Mouse (Mus musculus) CD8-positive naive resting alpha-beta T cell, adult 2 months (primary cell): ENCODE measurements around the gene Txk.
A peak's percentile ranks its signal among the peaks of the same experiment; 100 is the strongest.

Experiments used
- DNase-seq, 2 experiments: peaks; one replicate each; pipeline ENCODE4 v3.0.0; 2022; ENCODE audit warnings: low read depth in 2 of 2, low spot score in 2 of 2

The Txk gene

DNA sequence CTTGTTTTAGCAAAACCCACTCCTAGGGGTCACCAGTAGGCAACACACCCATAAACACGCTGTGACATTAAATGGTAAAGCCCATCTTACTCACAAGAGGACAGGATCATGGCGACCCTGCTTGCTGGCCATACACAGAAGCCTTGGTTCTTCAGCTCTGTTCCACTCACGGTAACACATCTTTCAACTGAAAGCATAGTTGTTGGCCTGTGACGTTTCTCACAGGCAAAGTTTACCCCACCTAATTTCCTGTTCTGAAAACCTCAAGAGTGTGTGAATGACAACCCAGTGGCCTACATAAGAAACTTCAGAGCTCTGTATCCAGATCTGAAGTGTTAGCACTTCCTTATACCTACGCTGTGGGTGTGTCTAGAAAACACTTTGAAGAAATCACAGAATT is at the start of gene Txk:
Gene Txk (minus strand): TSS at position 193 of the 400 bp plus-strand sequence.
- peak; percentile 72 to 75 for DNase-seq

GRCm38 (mm10) chr5:72798563-72798962 is 46.0 kb upstream of the Txk start:
- DNase-seq: no peak

- DNase-seq: no peak
Measured at GRCm38 (mm10) chr5:72796186-72796613, 43.6 kb upstream of the Txk start.

GRCm38 (mm10) chr5:72793309-72793850 is 40.8 kb upstream of the Txk start:
- no peak for DNase-seq

DNA sequence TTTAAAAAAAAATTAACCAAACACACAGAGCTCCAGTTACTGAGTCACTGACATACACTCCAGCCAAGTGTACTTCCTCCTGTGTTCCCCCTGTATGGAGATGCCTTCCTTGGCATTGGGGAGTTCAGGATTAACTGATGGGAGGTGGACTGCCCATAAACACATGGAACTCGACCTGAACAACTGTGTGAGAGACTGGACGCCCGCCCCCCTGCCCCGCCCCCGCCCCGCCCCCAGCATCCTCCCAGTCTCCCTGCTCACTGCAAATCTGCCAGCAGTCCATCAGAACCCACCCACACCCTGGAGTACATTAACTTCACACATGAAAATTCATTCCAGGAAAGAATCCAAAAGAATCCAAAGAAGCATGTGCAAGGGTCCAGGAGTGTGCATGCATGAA is 39.2 kb upstream of the Txk start:
- DNase-seq: no peak

- no peak for DNase-seq
Measured at GRCm38 (mm10) chr5:72791386-72791785, 38.8 kb upstream of the Txk start.

DNA sequence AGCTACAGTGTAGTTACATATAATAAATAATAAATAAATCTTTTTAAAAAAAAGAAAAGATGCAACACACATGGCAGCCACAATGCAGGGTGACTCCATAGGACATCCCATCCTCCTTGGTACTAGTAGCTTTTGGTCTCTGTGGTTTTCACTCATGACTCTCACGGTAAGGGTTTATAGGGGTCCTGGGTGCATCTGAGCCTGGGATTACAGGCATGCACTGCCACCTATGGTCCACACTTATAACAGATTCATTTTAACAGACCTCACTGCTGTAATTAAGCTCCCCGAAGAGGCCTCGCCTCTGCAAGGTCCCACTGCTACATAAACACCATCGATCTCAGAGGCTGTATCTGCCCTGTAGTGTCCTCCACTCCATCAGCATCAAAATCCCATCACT is 32.9 kb upstream of the Txk start:
- DNase-seq: no peak

DNA sequence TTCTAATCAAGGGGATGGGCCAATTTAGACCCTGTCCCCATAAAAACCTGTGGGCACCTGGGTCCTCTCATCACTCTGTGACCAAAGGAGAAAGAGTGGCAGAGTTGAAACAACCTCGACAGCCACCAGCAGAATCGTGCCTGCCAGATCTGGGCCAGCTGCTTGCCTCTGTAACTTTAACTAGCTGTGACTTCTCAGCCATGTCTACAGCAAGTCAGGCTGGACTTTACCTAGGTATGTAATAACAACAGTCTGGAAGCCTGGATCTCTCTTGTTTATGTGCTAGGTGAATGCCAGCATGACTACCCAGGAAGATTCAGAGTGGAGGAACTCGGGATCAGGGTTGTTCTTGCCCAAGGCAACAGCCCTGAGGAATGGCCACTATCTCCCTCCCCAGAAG is 32.1 kb upstream of the Txk start:
- DNase-seq: no peak

DNA sequence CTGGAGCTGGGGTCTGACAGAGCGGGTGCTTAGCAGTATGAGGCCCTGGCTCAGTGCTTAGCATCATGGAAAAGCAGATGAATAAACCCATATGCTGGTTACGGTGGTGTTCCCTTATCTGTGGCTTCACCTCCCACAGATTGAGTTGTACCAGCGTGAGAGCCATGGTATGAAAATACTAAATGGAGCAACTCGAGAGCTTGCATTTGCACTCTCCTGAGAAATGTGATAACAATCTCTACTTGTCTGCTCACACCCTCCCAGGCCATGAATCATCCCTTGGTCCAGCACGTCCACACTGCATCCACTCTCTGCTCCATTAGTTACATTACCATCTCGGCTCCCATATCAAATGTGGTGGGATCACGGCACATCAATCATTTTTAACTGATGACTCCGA is 31.4 kb upstream of the Txk start:
- no peak for DNase-seq

- no peak for DNase-seq
Measured at GRCm38 (mm10) chr5:72783123-72783522, 30.5 kb upstream of the Txk start.

DNA sequence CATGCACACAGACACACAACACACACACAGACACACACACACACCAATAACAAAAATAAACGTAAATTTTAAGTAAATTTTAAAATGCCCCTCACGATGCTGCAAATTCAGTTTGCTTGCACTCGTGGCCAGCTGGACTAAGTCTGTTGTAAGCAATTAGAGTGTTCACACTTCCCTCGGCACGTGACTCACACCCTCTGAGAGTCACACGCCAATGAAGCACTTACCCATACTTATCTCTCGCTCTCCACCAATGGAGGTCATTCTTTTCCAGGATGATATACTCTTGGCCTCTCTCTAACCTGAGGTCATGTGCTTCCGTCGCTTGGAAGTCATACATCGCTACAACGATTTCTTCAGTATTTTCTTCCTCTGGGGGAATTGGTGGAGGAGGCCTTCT is 29.2 kb upstream of the Txk start:
- DNase-seq: no peak

DNA sequence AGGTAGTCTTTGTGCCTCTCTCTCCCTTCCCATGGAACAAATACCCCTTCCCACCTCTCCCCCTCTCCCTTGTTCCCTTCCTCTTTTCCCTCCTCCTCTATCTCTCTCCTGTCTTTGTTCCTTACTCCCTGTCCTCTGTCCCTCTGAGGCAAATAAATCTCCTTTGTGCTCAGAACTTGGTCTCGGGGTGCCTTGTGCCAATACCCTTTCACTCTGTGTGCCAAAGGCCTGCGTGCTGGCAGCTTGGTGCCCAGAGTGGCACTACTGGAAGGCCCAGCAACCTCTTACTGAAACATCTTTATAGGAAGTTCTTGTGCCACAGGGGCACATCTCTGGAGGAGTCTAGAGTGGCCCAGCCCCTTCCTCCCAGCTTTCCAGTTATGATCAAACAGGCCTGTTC is 24.0 kb upstream of the Txk start:
- DNase-seq: no peak

DNA sequence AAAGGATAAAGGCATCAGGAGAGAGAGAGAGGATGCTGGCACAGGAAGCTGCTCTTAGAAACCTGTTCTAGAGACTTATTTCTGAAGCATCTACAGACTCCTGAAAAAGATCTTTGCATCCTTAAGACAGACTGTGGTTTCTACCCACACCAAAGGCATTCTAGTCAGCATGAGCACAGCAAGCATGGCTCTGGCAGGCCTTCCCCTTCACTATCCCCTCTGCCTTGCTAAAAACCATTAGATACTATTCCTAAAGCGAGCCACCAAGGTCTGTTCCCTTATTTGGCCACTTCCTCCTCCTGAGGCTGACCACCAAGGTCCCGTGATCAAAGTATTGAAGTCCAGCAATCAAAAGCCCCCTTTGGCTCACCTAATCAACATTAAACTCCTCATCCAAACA is 23.6 kb upstream of the Txk start:
- DNase-seq: no peak

GRCm38 (mm10) chr5:72769841-72770240 is 17.3 kb upstream of the Txk start:
- DNase-seq: no peak

DNA sequence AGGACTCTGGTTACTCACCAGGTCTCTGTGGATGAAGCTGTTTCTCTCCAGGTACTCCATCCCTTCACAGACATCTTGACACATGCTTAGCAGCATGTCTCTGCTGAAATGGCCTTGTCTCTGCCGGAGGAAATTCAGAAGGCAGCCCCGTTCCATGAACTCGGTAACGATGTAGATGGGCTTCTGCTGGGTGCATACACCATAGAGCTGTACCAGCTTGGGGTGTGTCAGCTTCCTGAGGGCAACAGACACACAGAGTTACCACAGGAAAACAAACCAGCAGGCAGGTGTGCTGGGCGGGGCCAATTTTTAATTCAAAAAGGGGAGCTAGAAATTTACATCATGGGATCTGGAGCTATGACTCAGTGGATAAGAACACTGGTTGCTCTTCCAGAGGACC is 11.0 kb upstream of the Txk start:
- no peak for DNase-seq

DNA sequence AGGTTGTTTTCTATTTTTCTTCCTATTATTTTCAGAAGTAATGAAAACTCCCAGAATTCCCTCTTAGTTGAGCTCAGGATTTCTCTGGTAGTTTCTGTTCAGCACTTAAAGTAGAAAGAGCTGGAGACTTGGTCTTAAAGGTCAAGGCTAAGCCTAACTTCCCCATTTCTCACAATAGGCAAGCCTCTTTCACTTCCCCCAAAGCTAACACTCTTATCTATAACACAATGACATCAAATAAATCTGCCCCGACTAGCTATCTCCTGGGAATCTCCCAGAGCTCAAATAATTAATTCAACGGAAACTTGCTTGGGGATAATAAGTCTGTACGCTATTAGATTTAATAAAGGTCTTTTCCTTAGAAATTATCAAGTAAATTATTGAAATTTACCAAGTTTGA is 10.4 kb upstream of the Txk start:
- DNase-seq: no peak

DNA sequence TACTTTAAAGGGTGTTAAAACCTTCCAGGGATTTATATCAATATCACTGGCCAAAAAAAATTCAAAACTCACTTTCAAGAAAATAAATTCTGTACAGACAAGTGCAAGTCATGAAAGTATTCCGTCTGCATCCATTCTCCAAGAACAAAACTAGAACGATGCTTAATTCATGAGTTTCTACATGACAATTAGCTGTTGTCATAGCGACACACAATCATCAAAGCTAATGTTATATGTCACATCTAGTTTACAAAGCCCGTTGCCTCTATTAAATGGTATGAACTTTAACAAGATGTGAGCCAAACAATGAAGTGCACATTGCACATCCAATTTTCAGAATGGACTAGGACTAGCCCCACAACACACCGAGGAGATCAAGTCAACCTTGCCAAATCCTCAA is 9.2 kb upstream of the Txk start:
- no peak for DNase-seq

GRCm38 (mm10) chr5:72761237-72761636 is 8.7 kb upstream of the Txk start:
- DNase-seq: peak in 1 of 2 experiments; percentile 41

DNA sequence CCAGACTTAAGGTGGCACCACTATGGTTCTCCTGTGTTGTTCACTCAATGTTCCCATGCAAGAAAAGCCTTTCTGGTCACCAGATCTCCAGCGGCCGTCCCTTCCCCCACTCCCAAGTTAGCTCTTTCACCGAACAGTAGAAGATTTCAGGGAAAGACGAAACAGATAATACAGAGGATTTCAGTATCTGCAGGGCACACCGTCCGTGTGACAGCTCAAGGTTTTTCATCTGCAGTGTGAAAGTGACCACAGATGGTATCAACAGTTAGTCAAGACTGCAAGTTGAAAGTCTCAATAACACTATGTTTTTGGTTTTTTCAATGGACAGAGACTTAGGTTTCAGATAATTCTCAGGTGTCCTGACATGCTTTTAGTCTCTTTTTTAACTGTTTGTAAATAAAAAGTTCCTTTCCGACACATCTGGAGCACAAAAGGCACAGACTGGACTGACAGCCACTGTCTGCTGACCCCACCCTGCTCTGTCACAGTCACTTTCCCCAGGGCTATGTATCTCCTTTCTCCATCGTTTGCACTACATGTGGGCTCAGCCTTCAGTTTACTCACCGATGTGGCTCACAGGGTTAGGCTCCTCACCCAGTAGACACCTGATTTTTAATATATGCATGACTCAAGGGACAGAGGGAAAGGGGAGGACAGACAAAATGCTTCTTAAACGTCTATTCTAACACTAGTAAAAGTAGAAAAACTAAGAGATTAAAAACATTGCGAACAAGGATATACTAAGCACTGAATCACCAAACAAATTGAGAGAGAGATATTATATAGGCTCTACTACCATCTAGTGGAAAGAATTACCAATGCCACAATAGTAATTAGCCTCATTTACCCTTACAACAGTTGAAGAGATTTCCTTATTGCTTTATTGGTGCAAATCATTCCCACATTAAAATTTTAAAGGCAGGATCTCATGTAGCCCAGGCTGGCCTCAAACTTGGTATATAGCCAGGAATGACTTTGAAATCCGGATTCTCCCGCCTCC is 6.6 kb upstream of the Txk start:
- no peak for DNase-seq

GRCm38 (mm10) chr5:72757155-72757773 is 4.7 kb upstream of the Txk start:
- DNase-seq: no peak

DNA sequence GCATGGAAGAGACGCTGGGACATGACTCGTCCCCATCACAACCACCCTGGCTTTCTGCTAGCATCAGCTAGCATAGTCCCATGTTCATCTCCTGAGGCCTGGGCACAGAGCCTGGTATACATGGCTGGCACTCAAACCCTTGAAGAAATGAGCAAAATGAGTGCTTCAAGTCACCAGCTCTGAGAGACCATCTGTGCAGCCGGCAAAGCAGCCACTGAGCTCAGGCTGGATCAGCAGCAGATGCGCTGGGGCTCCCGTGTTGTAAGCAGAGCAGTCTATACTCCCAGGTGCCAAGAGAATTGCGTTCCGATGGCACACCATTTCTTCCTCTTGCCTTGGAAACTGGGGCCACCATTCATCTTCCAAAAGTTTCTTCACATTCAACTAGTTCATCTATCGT is 3.4 kb upstream of the Txk start:
- no peak for DNase-seq

DNA sequence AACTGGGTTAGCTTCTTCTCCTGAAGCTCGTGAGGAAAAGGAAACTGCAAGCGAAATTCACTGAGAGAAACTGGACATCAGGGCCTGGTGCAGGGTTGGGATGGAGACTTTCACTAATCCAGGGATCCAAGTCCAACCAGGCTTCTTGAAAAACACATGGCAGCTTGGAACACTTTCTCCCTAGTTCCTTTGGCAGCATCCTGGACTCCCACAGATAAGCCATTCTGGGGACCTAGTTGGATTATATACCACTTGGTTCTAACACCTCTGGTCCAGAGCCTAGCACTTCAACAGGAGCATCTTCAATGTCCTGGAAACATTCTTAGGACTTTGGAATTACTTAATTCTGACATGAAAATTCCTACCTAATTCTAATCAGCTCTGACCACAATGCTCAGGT is 2.5 kb upstream of the Txk start:
- no peak for DNase-seq
